Mouse (Mus musculus): ENCODE measurements around the gene Ston2. TPM values are rescaled to one million over a fixed set of nuclear protein-coding genes. Genes with fewer than 3 reads are reported as not detected.

The Ston2 gene
- polyA plus RNA-seq, 1 experiment from 2014 or later = 14.8 TPM

DNA sequence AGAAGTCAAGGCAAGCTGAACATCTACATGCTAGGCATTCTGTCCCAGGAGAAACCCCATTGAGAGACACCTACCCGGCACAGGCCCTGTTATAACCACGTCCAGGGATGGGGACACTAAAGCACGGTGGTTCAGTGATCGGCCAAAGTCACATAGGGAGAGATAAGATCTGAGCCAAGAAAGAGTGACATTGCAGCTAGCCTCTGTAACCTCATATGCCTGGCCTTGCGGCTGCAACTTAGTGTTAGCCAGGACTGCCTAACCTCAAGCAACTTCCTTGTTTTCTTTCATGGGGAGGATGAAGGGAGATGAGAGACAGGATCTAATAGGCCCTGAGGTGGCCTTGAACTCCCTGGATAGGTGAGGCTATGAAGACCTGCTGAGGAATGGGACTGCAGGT lies 122.8 kb downstream of the Ston2 start:
- no peak for ATAC-seq
- in situ Hi-C loops (cut with MboI; ENCODE audit: low pct_unique_long_range_greater_than_20kb) = no loop called here

DNA sequence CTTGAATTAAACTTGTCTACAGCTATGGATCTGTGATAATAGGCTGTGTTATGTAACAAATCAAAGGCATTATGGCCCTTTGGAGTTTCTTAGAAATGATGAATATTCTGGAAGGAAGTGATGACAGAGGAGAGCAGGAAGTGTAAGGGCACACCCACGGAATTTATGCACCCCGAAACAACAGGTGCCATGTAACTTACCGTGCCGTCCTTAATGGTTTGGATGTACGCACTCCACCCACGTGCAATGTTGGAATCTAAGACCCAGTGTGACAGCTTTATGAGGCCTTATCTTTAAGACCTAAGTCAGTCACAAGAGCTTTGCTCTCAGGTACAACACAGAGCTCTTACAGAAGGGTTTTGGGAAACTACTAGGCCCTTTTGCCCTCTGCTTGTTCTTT lies 124.9 kb downstream of the Ston2 start:
- POLR2A ChIA-PET = no interaction called here
- CTCF ChIA-PET = interaction anchor here (1.3 to 1.5 kb wide), 2 partner anchors 11 to 17 kb away, joined by 3 read pairs; no protein-coding TSS in a partner anchor
- in situ Hi-C loops (cut with MboI; ENCODE audit: low pct_unique_long_range_greater_than_20kb) = no loop called here

More for the DNA sequence above, 122.8 kb downstream of the Ston2 start:
- ChIA-PET POLR2A (no interaction called here), CTCF (no interaction called here)
- H3K27me3 ChIP-seq = no peaks in the 10 kb centered on the region
- DNase-seq (ENCODE audit: low read depth, low spot score) = no peak
- no peak for TF ChIP-seq CTCF (IDR thresholded peaks at IDR 0.05)

DNA sequence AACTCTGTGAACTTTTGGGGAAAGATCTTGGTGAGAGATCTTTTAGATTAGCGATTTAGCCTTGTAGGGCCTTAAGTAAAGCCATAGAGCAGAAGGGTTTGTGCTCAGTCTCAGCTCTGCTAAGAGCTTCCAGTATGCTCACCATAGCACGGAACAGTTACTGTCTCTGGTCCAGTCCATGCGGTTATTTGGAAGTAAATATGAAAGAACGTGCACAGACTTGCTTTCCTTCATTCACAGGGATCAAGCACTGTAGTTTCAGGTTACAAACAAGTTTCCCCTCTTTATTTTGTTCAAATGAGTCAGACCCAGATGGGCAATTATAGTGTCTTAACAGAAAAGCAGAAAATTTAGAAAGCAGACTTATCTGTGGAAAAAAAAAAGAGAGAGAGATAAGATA lies 125.3 kb downstream of the Ston2 start:
- no peak for TF ChIP-seq CTCF (IDR thresholded peaks at IDR 0.05)
- no peaks in the 10 kb centered on the region for H3K27me3 ChIP-seq
- no peak for DNase-seq (ENCODE audit: low read depth, low spot score)
- ChIA-PET CTCF (interaction anchor here (1.3 to 1.5 kb wide), 2 partner anchors 11 to 17 kb away, joined by 3 read pairs; no protein-coding TSS in a partner anchor), POLR2A (no interaction called here)
- in situ Hi-C loops (cut with MboI; ENCODE audit: low pct_unique_long_range_greater_than_20kb) = no loop called here
- ATAC-seq = no peak

More for the DNA sequence above, 124.9 kb downstream of the Ston2 start:
- TF ChIP-seq CTCF (IDR thresholded peaks at IDR 0.05) = no peak
- no peaks in the 10 kb centered on the region for H3K27me3 ChIP-seq
- DNase-seq (ENCODE audit: low read depth, low spot score) (no peak), ATAC-seq (no peak)

DNA sequence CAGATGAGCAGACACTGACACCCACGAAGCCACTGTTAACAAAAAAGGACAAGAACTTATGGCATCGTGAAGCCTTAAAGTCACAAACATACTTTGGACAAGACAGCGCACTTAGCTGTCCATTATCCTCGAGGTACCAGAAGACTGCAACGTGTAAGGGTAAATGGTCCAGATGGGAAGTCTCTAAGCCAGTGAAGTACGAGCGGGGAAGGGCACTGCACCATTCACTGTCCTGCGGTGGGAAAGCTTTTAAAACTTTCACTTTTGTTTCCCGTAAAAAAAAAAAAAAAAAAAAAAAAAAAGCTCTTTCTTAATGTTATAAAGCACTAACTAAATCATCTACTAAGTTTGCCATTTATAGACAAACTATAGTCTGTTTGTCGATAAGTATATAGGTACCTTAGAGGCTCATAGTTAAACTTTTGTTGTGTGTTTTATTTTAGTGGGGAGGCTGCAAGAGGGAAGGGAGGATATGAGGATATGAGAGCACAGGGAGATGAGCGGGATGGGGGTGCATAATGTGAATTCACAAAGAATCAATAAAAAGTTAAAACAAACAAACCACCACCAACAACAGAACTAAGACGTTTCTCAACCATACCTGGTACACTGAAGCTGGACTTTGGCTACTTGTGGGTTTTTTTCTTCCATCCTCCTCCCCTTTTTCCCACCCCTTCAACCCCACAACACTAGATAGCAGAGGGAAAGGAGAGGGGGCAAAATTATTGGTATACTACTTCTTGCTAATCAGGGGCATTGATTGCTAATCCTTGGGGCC lies 127.4 kb downstream of the Ston2 start:
- ChIA-PET POLR2A (no interaction called here), CTCF (no interaction called here)
- ATAC-seq (no peak), DNase-seq (ENCODE audit: low read depth, low spot score) (no peak)
- no peak for TF ChIP-seq CTCF (IDR thresholded peaks at IDR 0.05)
- in situ Hi-C loops (cut with MboI; ENCODE audit: low pct_unique_long_range_greater_than_20kb) = no loop called here
- H3K27me3 ChIP-seq = no peaks in the 10 kb centered on the region

DNA sequence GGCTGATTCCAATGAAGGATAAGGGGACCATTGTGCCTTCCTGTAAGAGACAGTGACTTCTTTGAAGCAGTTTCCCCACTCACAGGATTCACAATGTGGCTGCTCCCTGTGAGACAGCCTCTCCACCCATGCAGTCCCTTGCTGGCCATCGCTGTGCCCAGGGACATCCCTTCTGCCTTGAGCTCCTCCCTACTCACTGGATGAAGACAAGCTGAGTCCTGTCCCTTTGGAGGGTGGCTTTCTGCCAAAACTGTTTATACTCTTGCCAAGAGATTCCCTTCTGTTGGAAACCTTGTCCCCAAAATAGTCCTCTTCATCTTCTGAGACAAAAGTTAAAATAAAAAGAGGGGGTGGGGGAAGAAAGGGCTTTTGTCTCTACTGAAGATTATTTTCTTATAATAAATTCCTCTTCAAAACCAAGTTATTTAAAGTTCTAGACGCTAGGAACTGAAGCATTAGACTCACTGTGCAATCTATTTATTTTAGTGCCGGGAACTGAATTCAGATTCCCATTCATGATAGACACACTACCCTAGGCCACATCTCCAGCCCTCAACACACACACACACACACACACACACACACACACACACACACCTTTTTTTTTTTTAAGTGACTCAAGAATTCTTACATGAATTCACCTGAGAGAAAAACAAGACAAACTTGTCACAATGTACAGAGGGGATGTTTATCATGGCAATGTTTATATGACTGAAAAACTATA lies 133.6 kb downstream of the Ston2 start:
- in situ Hi-C loops (cut with MboI; ENCODE audit: low pct_unique_long_range_greater_than_20kb) = no loop called here
- DNase-seq (ENCODE audit: low read depth, low spot score) (no peak), ATAC-seq (no peak)
- H3K27me3 ChIP-seq = no peaks in the 10 kb centered on the region
- no peak for TF ChIP-seq CTCF (IDR thresholded peaks at IDR 0.05)
- ChIA-PET POLR2A (no interaction called here), CTCF (no interaction called here)

DNA sequence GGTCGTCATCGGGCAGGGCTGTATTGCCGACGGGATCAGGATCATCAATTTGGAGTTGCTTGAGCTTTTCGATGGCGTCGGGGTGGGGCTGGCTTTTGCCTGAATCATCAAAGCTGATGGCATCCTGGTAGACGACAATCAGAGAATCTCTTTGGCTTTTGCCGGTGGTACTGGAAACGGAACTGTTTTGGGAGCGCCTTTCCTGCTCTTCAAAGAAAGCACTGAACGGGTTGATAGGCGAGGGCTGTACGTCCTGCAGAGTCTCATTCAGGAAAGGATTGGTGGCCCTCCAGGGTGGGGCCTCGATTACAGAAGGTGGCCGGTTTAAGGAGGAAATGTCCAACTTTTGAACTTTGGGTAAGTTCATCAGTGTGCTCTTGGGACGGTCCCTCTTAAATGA lies 139.8 kb downstream of the Ston2 start:
- DNase-seq (ENCODE audit: low read depth, low spot score) (no peak), ATAC-seq (no peak)
- ChIA-PET POLR2A (no interaction called here), CTCF (no interaction called here)
- no peaks in the 10 kb centered on the region for H3K27me3 ChIP-seq
- no peak for TF ChIP-seq CTCF (IDR thresholded peaks at IDR 0.05)
- in situ Hi-C loops (cut with MboI; ENCODE audit: low pct_unique_long_range_greater_than_20kb) = no loop called here

DNA sequence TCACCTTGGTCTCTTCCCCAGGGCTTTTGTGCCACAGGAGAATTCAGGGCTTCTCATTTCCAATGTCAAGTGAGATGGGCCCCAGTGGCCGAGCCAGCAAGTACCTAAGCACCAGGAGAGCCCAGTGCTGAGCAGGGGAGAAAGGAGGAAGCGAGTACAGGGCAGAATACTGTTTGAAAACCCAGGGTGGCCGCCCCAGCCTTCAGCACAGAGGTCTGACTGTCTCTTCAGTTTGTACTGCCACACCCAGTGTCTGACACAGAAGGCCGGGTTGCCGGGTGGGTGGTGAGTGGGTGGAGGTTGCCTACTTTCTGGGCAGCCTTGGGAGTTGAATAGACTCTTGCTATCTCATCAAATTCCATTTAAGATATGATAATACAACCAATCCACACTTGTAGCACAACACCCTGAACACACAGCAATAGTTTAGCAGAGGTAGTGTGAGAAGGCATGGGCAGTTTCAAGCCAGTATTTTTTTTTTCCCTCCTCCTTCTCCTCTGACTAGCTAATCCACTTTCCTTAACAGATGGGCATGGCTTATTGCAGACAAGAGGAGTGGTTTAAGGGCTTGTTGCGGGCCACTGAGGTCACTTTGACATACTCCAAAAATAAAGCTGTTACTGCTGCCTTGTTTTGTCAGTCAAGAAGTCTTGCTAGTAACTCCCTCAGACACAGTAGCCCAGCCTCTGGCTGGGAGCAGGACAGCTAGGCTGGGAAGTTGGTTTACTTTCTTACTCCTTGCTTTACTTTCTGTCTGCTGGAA lies 142.6 kb downstream of the Ston2 start:
- no peaks in the 10 kb centered on the region for H3K27me3 ChIP-seq
- ChIA-PET POLR2A (no interaction called here), CTCF (interaction anchor here (0.9 to 1.9 kb wide), 2 partner anchors 18 to 145 kb away, joined by 3 to 5 read pairs; no protein-coding TSS in a partner anchor)
- ATAC-seq (no peak), DNase-seq (ENCODE audit: low read depth, low spot score) (no peak)
- in situ Hi-C loops (cut with MboI; ENCODE audit: low pct_unique_long_range_greater_than_20kb) = no loop called here
- TF ChIP-seq CTCF (IDR thresholded peaks at IDR 0.05) = no peak

DNA sequence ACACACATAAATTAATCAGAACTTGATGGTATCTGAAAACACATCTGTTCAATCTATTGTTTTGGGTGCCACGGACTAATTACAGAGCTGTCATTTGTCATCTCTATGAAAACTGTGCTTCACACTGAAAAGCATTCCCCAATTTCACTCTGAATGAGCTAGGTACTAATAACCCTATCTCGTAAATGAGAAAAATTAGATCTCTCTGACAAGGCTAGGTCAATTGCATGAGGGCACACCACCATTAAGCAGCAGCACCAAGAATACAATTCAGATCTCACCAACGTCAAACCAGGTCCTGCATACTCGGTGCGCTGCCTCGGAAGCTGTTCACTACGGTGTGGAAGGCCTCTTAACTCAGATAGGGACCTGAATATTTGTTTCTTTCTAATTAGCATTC lies 145.0 kb downstream of the Ston2 start:
- DNase-seq (ENCODE audit: low read depth, low spot score) (no peak), ATAC-seq (no peak)
- no peaks in the 10 kb centered on the region for H3K27me3 ChIP-seq
- POLR2A ChIA-PET = interaction anchor here (0.7 kb wide), 1 partner anchor 27 kb away, joined by 6 read pairs; no protein-coding TSS in a partner anchor
- CTCF ChIA-PET = no interaction called here
- TF ChIP-seq CTCF (IDR thresholded peaks at IDR 0.05) = no peak
- in situ Hi-C loops (cut with MboI; ENCODE audit: low pct_unique_long_range_greater_than_20kb) = loop anchor here (5.0 kb wide), 1 partner anchor 149 kb away; no protein-coding TSS in a partner anchor

DNA sequence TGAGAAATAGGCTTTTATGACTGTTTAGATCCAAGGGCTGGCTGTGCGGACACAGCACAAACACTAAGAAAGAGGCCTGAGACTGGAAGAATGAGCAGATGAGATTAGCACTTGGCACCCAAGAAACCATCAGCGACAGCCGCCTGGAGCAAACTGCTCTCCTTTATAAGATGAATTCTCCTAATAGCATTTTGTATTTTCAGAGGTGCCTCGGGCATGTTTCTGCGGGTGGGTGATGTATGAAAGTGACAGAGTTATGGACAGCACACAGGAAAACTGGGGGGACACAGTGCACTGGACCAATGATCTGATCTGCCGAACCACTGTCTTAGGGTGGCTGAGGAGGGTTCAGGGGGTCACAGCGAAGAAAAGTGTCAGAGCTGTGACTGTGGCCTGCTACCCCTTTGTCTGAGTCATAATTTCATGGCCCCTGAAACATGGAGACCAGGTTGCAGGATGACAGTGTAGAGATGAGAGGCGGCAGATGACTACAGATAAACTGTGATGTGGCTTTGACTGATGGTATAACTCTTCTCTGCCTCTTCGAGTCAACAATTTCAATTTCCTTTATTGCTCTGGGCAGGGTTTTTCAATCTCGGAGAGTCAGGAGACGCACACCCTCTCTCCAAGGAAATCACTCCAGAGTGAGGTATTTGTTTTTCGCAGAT lies 145.6 kb downstream of the Ston2 start:
- H3K27me3 ChIP-seq = no peaks in the 10 kb centered on the region
- ChIA-PET CTCF (no interaction called here), POLR2A (no interaction called here)
- DNase-seq (ENCODE audit: low read depth, low spot score) (no peak), ATAC-seq (no peak)
- in situ Hi-C loops (cut with MboI; ENCODE audit: low pct_unique_long_range_greater_than_20kb) = loop anchor here (5.0 kb wide), 1 partner anchor 150 kb away; no protein-coding TSS in a partner anchor
- TF ChIP-seq CTCF (IDR thresholded peaks at IDR 0.05) = no peak

DNA sequence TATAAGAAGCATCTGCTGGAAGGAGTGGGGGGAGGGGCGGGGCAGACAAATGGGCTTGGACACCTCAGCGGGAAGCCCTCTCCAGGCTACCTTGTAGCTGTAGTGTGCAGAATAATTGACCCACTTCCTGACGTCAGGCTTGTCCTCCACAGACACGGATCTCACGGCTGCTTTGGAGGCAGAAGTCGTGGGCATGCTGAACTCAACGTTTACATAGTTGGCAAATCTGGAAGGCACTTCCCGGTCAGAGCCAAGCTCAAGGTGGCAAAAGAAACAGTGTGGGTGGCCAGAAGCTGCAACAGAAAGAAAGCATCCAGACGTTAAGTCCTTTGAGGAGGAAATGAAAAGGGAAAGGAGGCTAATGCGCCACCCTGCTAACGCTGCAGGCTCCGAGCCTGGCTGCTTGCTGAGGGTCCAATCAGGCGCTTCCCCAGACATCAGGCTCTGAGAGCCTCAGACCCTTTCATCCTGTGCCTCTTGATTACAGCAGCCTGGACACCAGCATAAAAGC lies 146.5 kb downstream of the Ston2 start:
- no peak for ATAC-seq
- ChIA-PET POLR2A (no interaction called here), CTCF (interaction anchor here (0.9 to 2.5 kb wide), 4 partner anchors 146 to 159 kb away, joined by 3 to 13 read pairs (median 4); no protein-coding TSS in a partner anchor)
- no peak for TF ChIP-seq CTCF (IDR thresholded peaks at IDR 0.05)
- in situ Hi-C loops (cut with MboI; ENCODE audit: low pct_unique_long_range_greater_than_20kb) = loop anchor here (5.0 kb wide), 1 partner anchor 151 kb away; no protein-coding TSS in a partner anchor
- H3K27me3 ChIP-seq = no peaks in the 10 kb centered on the region
- no peak for DNase-seq (ENCODE audit: low read depth, low spot score)

Data from Patski (cell line).